Mouse (Mus musculus) ES-CJ7 (cell line): Measurements from ENCODE around the gene Acp7.

ENCODE experiments used
- DNase-seq: peaks from one replicate; pipeline ENCODE4 v3.0.0; 2011; ENCODE audit warnings: low read depth, low spot score

Gene Acp7

DNA sequence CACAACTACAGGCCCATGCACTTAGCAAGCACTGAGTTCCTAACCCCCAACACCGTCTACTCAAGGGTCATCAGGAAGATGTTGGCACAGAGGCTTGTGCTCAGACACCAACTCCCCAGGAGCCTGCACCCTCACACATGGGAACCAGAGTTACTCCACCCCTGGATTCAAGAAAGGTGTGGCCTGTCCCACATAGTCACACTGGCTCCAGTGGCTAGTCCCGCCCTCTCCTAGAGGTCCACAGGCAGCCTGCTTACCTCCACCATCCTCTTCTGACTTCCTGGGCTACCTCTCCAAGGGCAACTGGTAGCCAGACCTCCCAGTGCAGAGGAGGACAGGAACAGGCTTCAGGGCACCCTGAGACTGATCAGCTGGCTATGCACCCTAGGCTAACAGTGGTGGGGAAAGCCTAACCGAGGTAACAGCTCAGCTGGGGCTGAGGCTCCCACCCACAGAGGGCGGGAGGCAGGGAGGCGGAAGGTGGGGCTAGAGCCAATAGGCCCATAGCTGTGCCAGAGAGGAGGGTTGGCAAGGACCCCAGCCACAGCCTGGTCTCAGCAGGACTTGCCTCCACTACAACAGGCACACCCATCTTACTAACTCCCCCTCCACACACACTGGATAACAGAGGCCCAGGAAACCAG lies 54.7 kb downstream of the Acp7 start:
- no peak for DNase-seq

- DNase-seq, result no peak
Observed at GRCm38 (mm10) chr7:28575597-28575996, 55.5 kb downstream of the Acp7 start.

- no peak for DNase-seq
Observed at GRCm38 (mm10) chr7:28573236-28573635, 57.9 kb downstream of the Acp7 start.

DNA sequence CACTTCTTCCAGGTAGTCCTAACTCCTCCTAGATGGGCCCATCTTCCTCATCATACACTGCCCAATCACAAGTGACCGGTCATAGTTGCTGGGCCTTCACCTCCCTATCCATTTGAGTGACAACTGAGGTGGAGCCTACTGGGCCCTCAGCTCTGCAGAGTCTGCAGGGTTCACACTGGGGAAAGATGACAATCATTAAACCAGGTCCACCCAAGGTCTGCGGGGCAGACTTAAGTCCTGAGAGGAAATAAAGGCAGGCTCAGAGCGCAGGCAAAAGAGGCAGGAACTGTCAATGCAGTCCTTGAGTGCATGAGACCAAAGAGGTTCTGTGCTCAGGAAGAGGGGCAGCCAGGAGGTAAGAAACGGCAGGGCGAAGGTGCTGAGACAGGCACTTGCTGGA lies 58.4 kb downstream of the Acp7 start:
- DNase-seq, result no peak

DNA sequence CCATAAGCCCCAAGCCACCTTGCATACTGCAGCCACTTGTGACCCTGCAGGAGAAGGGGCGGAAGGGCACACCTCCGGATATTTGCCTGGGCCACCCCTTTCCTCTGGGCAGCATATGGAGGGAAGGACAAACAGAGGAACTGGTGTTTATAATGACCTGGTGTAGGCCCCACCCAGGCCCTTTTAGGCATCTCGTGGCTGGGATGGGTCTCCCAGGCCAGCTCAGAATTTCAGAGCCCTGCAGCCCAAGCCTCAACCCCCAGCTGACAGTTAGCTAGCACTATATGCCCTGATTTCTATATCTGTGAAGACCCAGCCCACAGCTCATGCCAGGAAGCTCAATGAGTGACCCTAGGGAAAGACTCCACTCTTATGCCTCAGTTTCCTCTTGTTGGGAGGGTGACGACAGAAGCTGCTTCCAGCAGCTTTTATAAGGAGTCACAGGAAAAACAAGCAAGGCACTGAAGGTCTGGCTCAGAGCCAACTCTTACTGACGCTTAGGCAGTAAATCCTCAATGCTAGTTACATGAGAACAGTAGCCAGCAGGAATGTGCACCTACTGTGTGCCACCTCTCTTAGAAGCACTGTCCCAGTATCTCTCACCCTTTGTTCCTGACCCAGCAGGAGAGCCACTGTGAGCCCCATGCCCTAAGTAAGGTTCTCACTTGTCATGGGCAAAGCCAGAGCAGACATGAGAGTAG lies 60.0 kb downstream of the Acp7 start:
- peak; percentile 34 for DNase-seq

GRCm38 (mm10) chr7:28570291-28570981 lies 60.7 kb downstream of the Acp7 start:
- DNase-seq, result no peak

- DNase-seq, result peak; percentile 66
Observed at GRCm38 (mm10) chr7:28568253-28568652, 62.9 kb downstream of the Acp7 start.

GRCm38 (mm10) chr7:28567539-28567938 lies 63.6 kb downstream of the Acp7 start:
- no peak for DNase-seq

- no peak for DNase-seq
Observed at GRCm38 (mm10) chr7:28565407-28565806, 65.7 kb downstream of the Acp7 start.

GRCm38 (mm10) chr7:28562951-28563350 lies 68.2 kb downstream of the Acp7 start:
- no peak for DNase-seq

DNA sequence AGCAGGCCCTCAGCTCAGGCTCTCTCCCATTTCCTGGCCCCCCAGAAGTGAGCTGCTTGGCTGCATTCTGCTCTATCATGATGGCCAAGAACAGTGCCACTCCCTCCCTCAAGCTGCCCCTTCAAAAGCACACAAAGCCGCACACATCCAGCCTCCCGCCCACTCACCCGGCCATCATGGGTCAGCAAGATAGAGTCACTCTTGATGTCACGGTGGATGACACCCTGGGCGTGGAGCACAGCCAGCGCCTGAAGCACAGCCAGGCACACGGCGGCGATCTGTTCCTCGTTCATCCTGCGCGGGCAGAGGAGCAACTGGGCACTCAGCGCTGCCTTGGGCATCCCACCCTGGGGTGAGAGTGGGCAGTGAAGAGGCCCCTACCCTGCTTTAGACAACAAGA lies 68.8 kb downstream of the Acp7 start:
- DNase-seq, result no peak

- DNase-seq, result no peak
Observed at GRCm38 (mm10) chr7:28561967-28562366, 69.2 kb downstream of the Acp7 start.

GRCm38 (mm10) chr7:28560856-28561255 lies 70.3 kb downstream of the Acp7 start:
- DNase-seq, result no peak

GRCm38 (mm10) chr7:28558486-28558885 lies 72.6 kb downstream of the Acp7 start:
- DNase-seq, result peak; percentile 42

GRCm38 (mm10) chr7:28557708-28558107 lies 73.4 kb downstream of the Acp7 start:
- no peak for DNase-seq
